Mouse (Mus musculus) cerebellum, adult 9-11 months (tissue): Measurements from ENCODE around the gene Thbs3.
"Not testable (repeated sequence)": the region's sequence is repeated elsewhere in the genome, so short reads cannot be mapped to it uniquely, and the experiment has no call there.

Experiments
- DNase-seq: peaks from one replicate; pipeline ENCODE4 v3.0.0; 2022

The Thbs3 gene

GRCm38 (mm10) chr3:89199839-89200238 is 15.1 kb upstream of the Thbs3 start:
- no peak for DNase-seq

- DNase-seq = peak; percentile 87
These were observed 12.5 kb upstream of the Thbs3 start, which contains the start of gene Gba for GRCm38 (mm10) chr3:89202253-89203141. Gene Gba (plus strand): TSS chr3:89202928.

GRCm38 (mm10) chr3:89203142-89203514 is 11.9 kb upstream of the Thbs3 start:
- DNase-seq = no peak

GRCm38 (mm10) chr3:89206079-89206478 is 8.9 kb upstream of the Thbs3 start:
- DNase-seq = peak; percentile 19

- no peak for DNase-seq
These were observed 8.3 kb upstream of the Thbs3 start for GRCm38 (mm10) chr3:89206695-89207094.

- DNase-seq = peak; percentile 28
These were observed 6.8 kb upstream of the Thbs3 start for GRCm38 (mm10) chr3:89208075-89208657.

GRCm38 (mm10) chr3:89208736-89209135 is 6.2 kb upstream of the Thbs3 start:
- DNase-seq = no peak

GRCm38 (mm10) chr3:89209731-89210130 is 5.2 kb upstream of the Thbs3 start:
- peak; percentile 16 for DNase-seq

GRCm38 (mm10) chr3:89210162-89210561 is 4.8 kb upstream of the Thbs3 start:
- DNase-seq = peak; percentile 30

- peak; percentile 47 for DNase-seq
These were observed 4.2 kb upstream of the Thbs3 start for GRCm38 (mm10) chr3:89210731-89211130.

GRCm38 (mm10) chr3:89213803-89214530 is 1.0 kb upstream of the Thbs3 start:
- DNase-seq = peak; percentile 89

- DNase-seq = peak; percentile 83
These were observed 873 bp downstream of the Thbs3 start for GRCm38 (mm10) chr3:89215853-89216252.

- not testable (repeated sequence) for DNase-seq
These were observed 1.4 kb downstream of the Thbs3 start for GRCm38 (mm10) chr3:89216407-89216806.

GRCm38 (mm10) chr3:89218271-89218670 is 3.3 kb downstream of the Thbs3 start:
- no peak for DNase-seq

- no peak for DNase-seq
These were observed 4.6 kb downstream of the Thbs3 start for GRCm38 (mm10) chr3:89219546-89219945.

GRCm38 (mm10) chr3:89221167-89221566 is 6.2 kb downstream of the Thbs3 start:
- no peak for DNase-seq

GRCm38 (mm10) chr3:89224796-89225195 is 9.8 kb downstream of the Thbs3 start:
- no peak for DNase-seq

GRCm38 (mm10) chr3:89225321-89225815 is 10.4 kb downstream of the Thbs3 start:
- no peak for DNase-seq

- no peak for DNase-seq
These were observed 10.9 kb downstream of the Thbs3 start for GRCm38 (mm10) chr3:89225918-89226317.

- no peak for DNase-seq
These were observed 11.4 kb downstream of the Thbs3 start for GRCm38 (mm10) chr3:89226361-89226760.

GRCm38 (mm10) chr3:89226900-89227299 is 11.9 kb downstream of the Thbs3 start, which contains the start of gene Mtx1:
Gene Mtx1 (minus strand): TSS chr3:89227088.
- no peak for DNase-seq

GRCm38 (mm10) chr3:89227307-89228179 is 12.6 kb downstream of the Thbs3 start:
- peak; percentile 63 for DNase-seq
